ENCODE assay signal across 1 mouse cellular context in genomic region chr1:90202207-90202978, GRCm38 (mm10).
TF ChIP-seq lines count a peak whose summit lies in the region.

No protein-coding gene starts in this region.

TF ChIP-seq in CH12.LX, 34 proteins besides CTCF, POLR2A, EP300 and RAD21 (continued from another document):
- no peak for TF ChIP-seq GABPA (IDR thresholded peaks at IDR 0.05; ENCODE audit: insufficient replicate concordance, low read depth, low read length)
